ENCODE assay signal across 23 mouse cellular contexts in the genomic region with DNA sequence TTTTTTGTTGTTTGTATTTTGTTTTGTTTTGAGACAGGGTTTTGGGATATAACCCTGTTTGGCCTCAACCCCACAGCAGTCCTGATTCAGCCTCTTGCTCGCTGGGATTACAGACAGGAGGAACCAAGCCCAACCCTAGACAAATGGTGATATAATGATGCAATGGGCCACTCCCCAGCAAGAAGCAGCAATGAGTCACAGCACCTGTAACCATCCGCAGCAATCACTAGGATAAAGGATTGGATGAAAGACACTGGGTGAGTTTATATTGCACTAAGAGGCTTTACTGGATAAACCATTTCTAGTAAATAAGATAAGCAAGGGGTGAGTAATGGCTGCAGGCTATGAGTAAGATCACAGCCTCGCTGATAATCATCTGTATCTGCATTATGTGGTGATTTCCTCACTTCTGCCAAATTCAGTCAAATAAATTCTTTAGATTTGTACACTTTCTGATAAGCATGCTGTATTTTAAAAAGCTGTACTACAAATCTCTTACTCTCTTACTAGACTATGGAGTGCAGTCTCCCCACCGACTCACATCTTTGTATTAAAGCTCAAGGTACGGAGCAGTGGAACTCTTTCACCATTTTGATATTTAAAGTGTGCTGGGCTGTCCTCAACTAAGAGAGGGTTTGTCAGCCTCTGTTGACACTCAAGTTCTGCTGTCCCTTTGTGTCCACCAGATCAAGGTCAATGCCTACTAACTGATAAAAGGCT. TPM values are rescaled to one million over a fixed set of nuclear protein-coding genes. Genes with fewer than 3 reads are reported as not detected.
A peak's percentile ranks its signal among the peaks of the same experiment; 100 is the strongest.
DNase-seq lines count a peak whose midpoint lies in the region; ATAC-seq and TF ChIP-seq lines count a peak whose summit lies in the region.
"Had no signal": no experiment of that assay in that cellular context is flagged by ENCODE, and none has a peak within 500 bp of the region (broad histone marks: within the 10 kb centered on the region; RNA-seq: fewer than 3 reads in every experiment).

No protein-coding gene starts in this region.

- no peaks in the 10 kb centered on the region for H3K79me2 ChIP-seq in liver, adult 2 months (ENCODE audit: control insufficient read depth, insufficient read depth, low read length)
- no peaks in the 10 kb centered on the region for H3K79me2 ChIP-seq in MEL (ENCODE audit: control insufficient read depth, insufficient read depth, low read length, poor library complexity)

- peak; percentile 51 for DNase-seq in liver, adult 2 months (ENCODE audit: extremely low read depth, low read depth, low spot score)
- DNase-seq in MEL (ENCODE audit: low read depth, low spot score) = no peak
- DNase-seq in stomach, postnatal 0 days (ENCODE audit: low spot score) = no peak
- no peak for DNase-seq in kidney, postnatal 4 days
- DNase-seq in thymus, postnatal 10 days (ENCODE audit: low spot score in 2 of 2) = no peak
- no peak for DNase-seq in embryo, embryonic 10.5 days (ENCODE audit: low spot score)
- DNase-seq: adrenal gland, postnatal 10 days; cerebellum, postnatal 14 days; heart, adult 11 months; heart, postnatal 36 days; kidney, adult 18-20 months; kidney, postnatal 10 days; lung, postnatal 10 days; right cerebral cortex, postnatal 4 days; thymus, postnatal 14 days had no signal

- no peak for TF ChIP-seq EP300 in MEL (IDR thresholded peaks at IDR 0.05; ENCODE audit: low read depth in 1 of 2, low read length in 2 of 2)
- no peak for TF ChIP-seq EP300 in stomach, postnatal 0 days (optimal IDR thresholded peaks at IDR 0.05)

- TF ChIP-seq RAD21 in MEL (IDR thresholded peaks at IDR 0.05; ENCODE audit: low read depth, low read length) = no peak

- H3K4me3 ChIP-seq in liver, adult 2 months (ENCODE audit: insufficient read depth, low read depth, low read length) = no peak overlapping the region
- no peak overlapping the region for H3K4me3 ChIP-seq in liver, embryonic 12.5 days
- H3K4me3 ChIP-seq in MEL (ENCODE audit: control insufficient read depth in 1 of 2, insufficient read depth in 1 of 2, low read depth in 2 of 2, low read length in 2 of 2) = no peak overlapping the region
- no peak overlapping the region for H3K4me3 ChIP-seq in intestine, embryonic 15.5 days (replicated peaks)
- no peak overlapping the region for H3K4me3 ChIP-seq in stomach, postnatal 0 days (ENCODE audit: low read depth, low read length)
- H3K4me3 ChIP-seq: embryonic facial prominence, embryonic 10.5 days; heart, embryonic 13.5 days; megakaryocyte, embryonic 14.5 days; neural tube, embryonic 15.5 days had no signal

- no peak for TF ChIP-seq CTCF in liver, adult 2 months (IDR thresholded peaks at IDR 0.05; ENCODE audit: low read depth, low read length)
- TF ChIP-seq CTCF in MEL (IDR thresholded peaks at IDR 0.05 in 2 of 3, conservative IDR thresholded peaks at IDR 0.05 in 1 of 3; ENCODE audit: control insufficient read depth in 1 of 3, insufficient read depth in 1 of 3, low read depth in 2 of 3, low read length in 3 of 3, poor library complexity in 1 of 3, severe bottlenecking in 1 of 3) = no peak
- no peak for TF ChIP-seq CTCF in stomach, postnatal 0 days (IDR thresholded peaks at IDR 0.05; ENCODE audit: low read depth)

- no peak for ATAC-seq in liver, embryonic 12.5 days
- peak; percentile 94 for ATAC-seq in intestine, embryonic 15.5 days
- peak; percentile 73 for ATAC-seq in stomach, postnatal 0 days (ENCODE audit: low FRiP score, low TSS enrichment)
- ATAC-seq: midbrain, embryonic 16.5 days had no signal

- H3K36me3 ChIP-seq in liver, adult 2 months (ENCODE audit: control insufficient read depth, insufficient read depth, low read length) = no peaks in the 10 kb centered on the region
- no peaks in the 10 kb centered on the region for H3K36me3 ChIP-seq in liver, embryonic 12.5 days
- peaks cover 0 to 10% of the 10 kb centered on the region in 2 experiments; a peak in 2 of 4 replicates for H3K36me3 ChIP-seq in MEL (ENCODE audit: control insufficient read depth in 1 of 2, insufficient read depth in 2 of 2, low read length in 2 of 2)
- H3K36me3 ChIP-seq in intestine, embryonic 15.5 days = no peaks in the 10 kb centered on the region
- no peaks in the 10 kb centered on the region for H3K36me3 ChIP-seq in stomach, postnatal 0 days (ENCODE audit: control insufficient read depth, insufficient read depth, low read length)
- H3K36me3 ChIP-seq: embryonic facial prominence, embryonic 10.5 days; heart, embryonic 13.5 days; neural tube, embryonic 15.5 days had no signal

- no peak overlapping the region for H3K4me2 ChIP-seq in liver, embryonic 12.5 days
- no peak overlapping the region for H3K4me2 ChIP-seq in intestine, embryonic 15.5 days (replicated peaks)
- H3K4me2 ChIP-seq in stomach, postnatal 0 days (replicated peaks; ENCODE audit: low read depth) = no peak overlapping the region
- H3K4me2 ChIP-seq: heart, embryonic 13.5 days; hindbrain, embryonic 14.5 days; neural tube, embryonic 15.5 days had no signal

- no peak overlapping the region for H3K27ac ChIP-seq in liver, adult 2 months (replicated peaks; ENCODE audit: insufficient read depth, low read depth, low read length)
- no peak overlapping the region for H3K27ac ChIP-seq in liver, embryonic 12.5 days
- H3K27ac ChIP-seq in MEL (ENCODE audit: control insufficient read depth, low read depth, low read length) = no peak overlapping the region
- H3K27ac ChIP-seq in intestine, embryonic 15.5 days = peak overlapping the region; percentile 44; the same call in 1 of the 2 replicates
- no peak overlapping the region for H3K27ac ChIP-seq in stomach, postnatal 0 days (replicated peaks)
- H3K27ac ChIP-seq: embryonic facial prominence, embryonic 10.5 days; heart, embryonic 13.5 days; hindbrain, embryonic 14.5 days; neural tube, embryonic 15.5 days had no signal

- no peak overlapping the region for H3K9ac ChIP-seq in liver, adult 2 months (ENCODE audit: low read depth, low read length)
- H3K9ac ChIP-seq in liver, embryonic 12.5 days = no peak overlapping the region
- no peak overlapping the region for H3K9ac ChIP-seq in MEL (ENCODE audit: control insufficient read depth, low read depth, low read length, poor library complexity, severe bottlenecking)
- H3K9ac ChIP-seq in intestine, embryonic 15.5 days = no peak overlapping the region
- no peak overlapping the region for H3K9ac ChIP-seq in stomach, postnatal 0 days (ENCODE audit: low read length)
- H3K9ac ChIP-seq: heart, embryonic 13.5 days; hindbrain, embryonic 14.5 days; neural tube, embryonic 15.5 days had no signal

- no peak for TF ChIP-seq POLR2A in liver, adult 2 months (IDR thresholded peaks at IDR 0.05; ENCODE audit: extremely low read depth, insufficient read depth, low read length)
- TF ChIP-seq POLR2A in MEL (IDR thresholded peaks at IDR 0.05; ENCODE audit: control insufficient read depth in 1 of 2, insufficient read depth in 1 of 2, low read depth in 1 of 2, low read length in 2 of 2, poor library complexity in 1 of 2) = no peak

- H3K27me3 ChIP-seq in liver, adult 2 months (ENCODE audit: control insufficient read depth, insufficient read depth, low read length) = no peaks in the 10 kb centered on the region
- H3K27me3 ChIP-seq in liver, embryonic 12.5 days (replicated peaks) = no peaks in the 10 kb centered on the region
- no peaks in the 10 kb centered on the region for H3K27me3 ChIP-seq in MEL (ENCODE audit: control insufficient read depth in 1 of 2, insufficient read depth in 2 of 2, low read length in 2 of 2)
- no peaks in the 10 kb centered on the region for H3K27me3 ChIP-seq in intestine, embryonic 15.5 days (replicated peaks)
- no peaks in the 10 kb centered on the region for H3K27me3 ChIP-seq in stomach, postnatal 0 days (ENCODE audit: control insufficient read depth, insufficient read depth, low read length)
- H3K27me3 ChIP-seq: heart, embryonic 13.5 days; neural tube, embryonic 15.5 days had no signal

- H3K4me1 ChIP-seq in liver, adult 2 months (ENCODE audit: control insufficient read depth, insufficient read depth, low read length) = peaks cover 2% of the 10 kb centered on the region; the same call in 1 of the 2 replicates
- peaks cover 15% of the 10 kb centered on the region for H3K4me1 ChIP-seq in liver, embryonic 12.5 days
- H3K4me1 ChIP-seq in MEL (ENCODE audit: control insufficient read depth in 1 of 2, insufficient read depth in 2 of 2, low read length in 2 of 2) = peaks cover 0 to 3% of the 10 kb centered on the region in 2 experiments; a peak in 1 of 4 replicates
- H3K4me1 ChIP-seq in intestine, embryonic 15.5 days (replicated peaks) = no peaks in the 10 kb centered on the region
- no peaks in the 10 kb centered on the region for H3K4me1 ChIP-seq in stomach, postnatal 0 days (replicated peaks; ENCODE audit: control insufficient read depth, insufficient read depth)
- H3K4me1 ChIP-seq: embryonic facial prominence, embryonic 10.5 days; neural tube, embryonic 15.5 days had no signal

- 60% methylated on average over 5 of the region's 5 CpGs for WGBS in liver, adult 2 months
- WGBS in liver, embryonic 12.5 days (ENCODE audit: insufficient replicate concordance) = 52% methylated on average over 5 of the region's 5 CpGs
- 43% methylated on average over 5 of the region's 5 CpGs for WGBS in intestine, embryonic 15.5 days
- 34% methylated on average over 5 of the region's 5 CpGs for WGBS in stomach, postnatal 0 days

- H3K9me3 ChIP-seq in liver, embryonic 12.5 days (replicated peaks) = no peaks in the 10 kb centered on the region
- no peaks in the 10 kb centered on the region for H3K9me3 ChIP-seq in MEL (replicated peaks; ENCODE audit: insufficient read depth, low read length)
- H3K9me3 ChIP-seq in intestine, embryonic 15.5 days = no peaks in the 10 kb centered on the region
- H3K9me3 ChIP-seq in stomach, postnatal 0 days (ENCODE audit: control insufficient read depth, low read length) = no peaks in the 10 kb centered on the region
- H3K9me3 ChIP-seq: embryonic facial prominence, embryonic 10.5 days; heart, embryonic 13.5 days; megakaryocyte, embryonic 14.5 days; neural tube, embryonic 15.5 days had no signal

TF ChIP-seq in MEL, 35 proteins besides CTCF, POLR2A, EP300 and RAD21 (continues in another document):
- no peak for TF ChIP-seq MYC (IDR thresholded peaks at IDR 0.05; ENCODE audit: low read depth, low read length)
- TF ChIP-seq KAT2A (conservative IDR thresholded peaks at IDR 0.05; ENCODE audit: low read depth, low read length) = no peak
- no peak for TF ChIP-seq E2F4 (IDR thresholded peaks at IDR 0.05; ENCODE audit: borderline replicate concordance, low read depth, low read length)
- 0 out of 2 replicates have a peak, but pooled peaks have one; percentile 26 for TF ChIP-seq RCOR1 (IDR thresholded peaks at IDR 0.05; ENCODE audit: low read depth, low read length)

RNA-seq across cellular contexts. Expression of gene Tle4, which starts 57.6 kb away (rescaled TPM):
- total RNA-seq in liver, adult 2 months (2014; rRNA removed) = 5.4 and 7.2 TPM in 2 replicates
- 4.0 and 5.5 TPM in 2 replicates for polyA plus RNA-seq in liver, adult 2 months (2012; rRNA removed)
- polyA plus RNA-seq in liver, embryonic 12.5 days (2016; fragmentation: Nextera tagmentation; extraction: Ambion mirVana) = 9.4 and 9.7 TPM in 2 replicates
- 6.0 and 8.1 TPM in 2 replicates for total RNA-seq in MEL (2012; rRNA removed)
- 10 to 100 TPM; 14.0 to 42.5 TPM for polyA plus RNA-seq in MEL (2012; ENCODE audit: insufficient read depth in 1 of 2, insufficient read length in 2 of 2, low read depth in 1 of 2, low replicate concordance in 2 of 2, missing spikeins in 1 of 2)
- polyA plus RNA-seq in intestine, embryonic 15.5 days (2015; fragmentation: Nextera tagmentation; extraction: Ambion mirVana) = 19.2 and 19.4 TPM in 2 replicates
- 5.1 and 5.7 TPM in 2 replicates for polyA plus RNA-seq in stomach, postnatal 0 days (2015; fragmentation: Nextera tagmentation; extraction: Ambion mirVana)
